Mouse (Mus musculus) kidney, adult 2 months (tissue): ENCODE data around the gene Cemip. TPM values are rescaled to one million over a fixed set of nuclear protein-coding genes. Genes with fewer than 3 reads are reported as not detected.
"Not testable (repeated sequence)": the region's sequence is repeated elsewhere in the genome, so short reads cannot be mapped to it uniquely, and the experiment has no call there.

Experiments
- DNase-seq: peaks from one replicate; pipeline ENCODE4 v3.0.0; 2021
- H3K27ac ChIP-seq: fragments of 200-500 bp; 2 replicates; pipeline ENCODE4 v1.5.1; 2012; ENCODE audit warnings: low read depth, low read length, control low read depth, inconsistent platforms; ENCODE audit not compliant: insufficient read depth
- H3K27me3 ChIP-seq: fragments of 200-500 bp; replicated peaks from 2 replicates; pipeline ENCODE4 v1.6.1; 2012; ENCODE audit warnings: mild to moderate bottlenecking, moderate library complexity, low read length, inconsistent platforms; ENCODE audit not compliant: control insufficient read depth, insufficient read depth
- H3K36me3 ChIP-seq: fragments of 200-500 bp; 2 replicates; pipeline ENCODE4 v1.6.1; 2012; ENCODE audit warnings: mild to moderate bottlenecking, moderate library complexity, low read length, inconsistent platforms; ENCODE audit not compliant: control insufficient read depth, insufficient read depth
- H3K4me1 ChIP-seq: fragments of 200-500 bp; 2 replicates; pipeline ENCODE4 v1.6.1; 2011; ENCODE audit warnings: low read length; ENCODE audit not compliant: control insufficient read depth, insufficient read depth
- H3K4me3 ChIP-seq: fragments of 200-500 bp; 2 replicates; pipeline ENCODE4 v1.5.1; 2011; ENCODE audit warnings: mild to moderate bottlenecking, low read depth, low read length, control low read depth; ENCODE audit not compliant: insufficient read depth
- CTCF ChIP-seq: fragments of 200-500 bp; conservative IDR thresholded peaks from 2 replicates; pipeline ENCODE4 v1.5.1; 2011; ENCODE audit warnings: low read depth, mild to moderate bottlenecking, control low read depth, low read length, moderate library complexity, mixed read lengths; ENCODE audit not compliant: insufficient read depth, insufficient read length
- POLR2A ChIP-seq: fragments of 200-500 bp; IDR thresholded peaks from one replicate; pipeline ENCODE4 v1.6.1; 2011; ENCODE audit warnings: low read depth, low read length, control low read depth
- WGBS: fragments of 180-500 bp; shearing (Covaris S2); methylation state at CpG from one replicate; pipeline ENCODE4 v1.1.7; 2018; 5-methylcytosine and 5-hydroxymethylcytosine counted together
- polyA plus RNA-seq: library from polyadenylated mRNA; depleted of rRNA; stranded (reverse); fragments of >200 nt; gene quantifications from 2 replicates; pipeline ENCODE4 v1.2.3, GENCODE M21; 2012

The Cemip gene
- polyA plus RNA-seq, 1 experiment, result 0.08 TPM

GRCm38 (mm10) chr7:83891433-83892332 is 194.6 kb downstream of the Cemip start:
- H3K27ac ChIP-seq, result peak overlapping the region; percentile 84
- peaks cover 8% of the 10 kb centered on the region; the same call in 1 of the 2 replicates for H3K4me1 ChIP-seq
- H3K4me3 ChIP-seq, result peak overlapping the region; percentile 87
- WGBS, result 2% methylated on average over 44 of the region's 44 CpGs
- TF ChIP-seq CTCF (peak; percentile 30; the same call in 1 of the 2 replicates), POLR2A (peak; percentile 83)
- H3K27me3 ChIP-seq, result no peaks in the 10 kb centered on the region
- H3K36me3 ChIP-seq, result peaks cover under 1% of the 10 kb centered on the region; the same call in 1 of the 2 replicates
- DNase-seq, result peak; percentile 100

- H3K27me3 ChIP-seq, H3K27ac ChIP-seq, H3K4me1 ChIP-seq, DNase-seq, H3K36me3 ChIP-seq, H3K4me3 ChIP-seq: not testable (repeated sequence)
- WGBS, result 89% methylated on average over 5 of the region's 5 CpGs
These were observed 196.4 kb downstream of the Cemip start for GRCm38 (mm10) chr7:83889946-83890345.

DNA sequence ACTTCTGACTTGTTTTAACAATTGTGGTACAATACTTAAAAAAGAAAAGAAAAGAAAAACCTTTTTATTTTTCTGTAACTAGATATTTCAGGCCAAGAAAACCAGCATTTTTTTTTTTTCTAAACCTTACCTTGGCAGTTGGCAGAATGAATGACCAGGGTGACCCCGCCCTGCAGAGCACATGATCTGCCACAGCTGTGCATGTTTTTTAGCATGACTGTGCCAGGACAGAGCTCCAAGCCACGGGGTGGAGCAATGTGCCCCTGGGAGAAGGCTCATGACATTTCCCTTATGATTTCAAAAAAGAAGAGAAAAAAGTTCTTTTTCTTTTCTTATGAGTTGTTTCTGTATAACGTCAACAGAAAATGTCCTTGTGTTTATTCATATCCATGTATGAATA is 196.9 kb downstream of the Cemip start:
- 25% methylated on average over 3 of the region's 3 CpGs for WGBS
- Histone ChIP-seq H3K27ac (no peak overlapping the region), H3K4me1 (peaks cover 8% of the 10 kb centered on the region; the same call in 1 of the 2 replicates), H3K36me3 (no peaks in the 10 kb centered on the region), H3K4me3 (no peak overlapping the region), H3K27me3 (no peaks in the 10 kb centered on the region)
- TF ChIP-seq CTCF (no peak), POLR2A (no peak)
- DNase-seq, result peak; percentile 89

GRCm38 (mm10) chr7:83886366-83887129 is 199.8 kb downstream of the Cemip start:
- H3K27me3 ChIP-seq, result no peaks in the 10 kb centered on the region
- no peak for TF ChIP-seq POLR2A
- TF ChIP-seq CTCF, result peak; percentile 49
- H3K4me1 ChIP-seq, result peaks cover 6% of the 10 kb centered on the region; the same call in 1 of the 2 replicates
- WGBS, result 93% methylated on average over 6 of the region's 6 CpGs
- no peak overlapping the region for H3K27ac ChIP-seq
- H3K4me3 ChIP-seq, result no peak overlapping the region
- H3K36me3 ChIP-seq, result no peaks in the 10 kb centered on the region
- DNase-seq, result peak; percentile 48

GRCm38 (mm10) chr7:83885835-83886234 is 200.5 kb downstream of the Cemip start:
- Histone ChIP-seq H3K27me3 (no peaks in the 10 kb centered on the region), H3K27ac (no peak overlapping the region), H3K4me1 (peaks cover 3% of the 10 kb centered on the region; the same call in 1 of the 2 replicates), H3K4me3 (no peak overlapping the region), H3K36me3 (no peaks in the 10 kb centered on the region)
- TF ChIP-seq POLR2A (no peak), CTCF (no peak)
- no peak for DNase-seq
- WGBS, result 89% methylated on average over 4 of the region's 4 CpGs

GRCm38 (mm10) chr7:83884921-83885532 is 201.3 kb downstream of the Cemip start:
- 49% methylated on average over 6 of the region's 6 CpGs for WGBS
- no peaks in the 10 kb centered on the region for H3K36me3 ChIP-seq
- peaks cover 3% of the 10 kb centered on the region; the same call in 1 of the 2 replicates for H3K4me1 ChIP-seq
- H3K27ac ChIP-seq, result peak overlapping the region; percentile 89; the same call in 1 of the 2 replicates
- TF ChIP-seq CTCF (no peak), POLR2A (no peak)
- H3K4me3 ChIP-seq, result peak overlapping the region; percentile 69
- H3K27me3 ChIP-seq, result no peaks in the 10 kb centered on the region
- no peak for DNase-seq
